Mouse (Mus musculus): ENCODE measurements around the gene Klhl29.

The Klhl29 gene

GRCm38 (mm10) chr12:5292316-5292715, 83.2 kb downstream of the Klhl29 start:
- no peak for DNase-seq

- DNase-seq: no peak
Observed at GRCm38 (mm10) chr12:5285579-5285978, 89.9 kb downstream of the Klhl29 start.

GRCm38 (mm10) chr12:5284961-5285360, 90.5 kb downstream of the Klhl29 start:
- peak; percentile 67 to 85 for DNase-seq

- DNase-seq: peak in 1 of 2 experiments; percentile 24
Observed at GRCm38 (mm10) chr12:5283654-5284053, 91.8 kb downstream of the Klhl29 start.

GRCm38 (mm10) chr12:5282611-5283010, 92.9 kb downstream of the Klhl29 start:
- no peak for DNase-seq

- no peak for DNase-seq
Observed at GRCm38 (mm10) chr12:5279873-5280272, 95.6 kb downstream of the Klhl29 start.

- peak; percentile 82 to 87 for DNase-seq
Observed at GRCm38 (mm10) chr12:5277028-5277427, 98.5 kb downstream of the Klhl29 start.

- DNase-seq: no peak
Observed at GRCm38 (mm10) chr12:5275507-5275936, 100.0 kb downstream of the Klhl29 start.

- no peak for DNase-seq
Observed at GRCm38 (mm10) chr12:5274519-5274944, 101.0 kb downstream of the Klhl29 start.

GRCm38 (mm10) chr12:5273316-5274047, 102.0 kb downstream of the Klhl29 start:
- DNase-seq: peak in 1 of 2 experiments; percentile 23

- no peak for DNase-seq
Observed at GRCm38 (mm10) chr12:5270527-5270926, 105.0 kb downstream of the Klhl29 start.

- no peak for DNase-seq
Observed at GRCm38 (mm10) chr12:5269936-5270335, 105.5 kb downstream of the Klhl29 start.

GRCm38 (mm10) chr12:5269061-5269460, 106.4 kb downstream of the Klhl29 start:
- DNase-seq: no peak

GRCm38 (mm10) chr12:5268188-5268612, 107.3 kb downstream of the Klhl29 start:
- DNase-seq: no peak

- no peak for DNase-seq
Observed at GRCm38 (mm10) chr12:5267271-5268187, 108.0 kb downstream of the Klhl29 start.

- DNase-seq: no peak
Observed at GRCm38 (mm10) chr12:5266773-5267172, 108.7 kb downstream of the Klhl29 start.

GRCm38 (mm10) chr12:5261476-5261875, 114.0 kb downstream of the Klhl29 start:
- DNase-seq: no peak

GRCm38 (mm10) chr12:5258779-5259178, 116.7 kb downstream of the Klhl29 start:
- DNase-seq: no peak

GRCm38 (mm10) chr12:5257174-5257573, 118.3 kb downstream of the Klhl29 start:
- DNase-seq: no peak

GRCm38 (mm10) chr12:5255079-5255478, 120.4 kb downstream of the Klhl29 start:
- no peak for DNase-seq

GRCm38 (mm10) chr12:5254246-5254982, 121.1 kb downstream of the Klhl29 start:
- DNase-seq: no peak

- DNase-seq: no peak
Observed at GRCm38 (mm10) chr12:5253289-5254005, 122.0 kb downstream of the Klhl29 start.
